Mouse (Mus musculus) adipocyte (in vitro differentiated cells): ENCODE measurements around the gene Col8a1.

Experiments used
- DNase-seq: peaks from one replicate; pipeline ENCODE4 v3.0.0-alpha.2; 2016; ENCODE audit warnings: low spot score

The Col8a1 gene

DNA sequence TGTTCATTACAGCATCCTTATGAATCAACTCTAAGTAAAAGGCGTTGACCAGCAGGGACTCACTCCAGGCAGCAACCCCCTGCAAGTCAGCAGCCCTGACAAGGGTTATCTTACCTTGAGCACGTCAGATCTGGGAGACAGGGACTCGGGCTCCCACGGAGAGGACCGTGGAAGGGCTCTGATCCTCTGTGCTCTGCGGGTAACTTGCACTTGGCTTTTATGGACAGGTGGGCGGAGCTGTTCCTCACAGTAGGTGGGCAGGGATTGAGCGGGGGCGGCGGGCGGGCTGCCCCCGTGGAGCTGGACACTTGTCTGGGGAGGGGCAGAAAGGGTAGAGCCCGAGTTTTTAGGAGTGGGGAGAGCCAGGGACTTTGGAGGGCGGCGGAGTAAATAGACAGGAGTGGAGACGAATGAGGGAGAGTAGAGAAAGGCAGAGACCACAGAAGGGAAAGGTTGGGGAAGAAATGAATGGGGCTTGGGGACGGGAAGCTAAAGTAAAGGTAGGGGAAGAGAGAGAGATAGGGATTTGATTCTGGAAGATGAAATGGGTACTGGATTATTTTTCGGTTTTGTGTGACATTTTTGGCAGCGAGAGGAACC is at the start of gene Col8a1:
TSS of gene Col8a1 (minus strand) at position 212 of the 600 bp plus-strand sequence.
- DNase-seq, result no peak

DNA sequence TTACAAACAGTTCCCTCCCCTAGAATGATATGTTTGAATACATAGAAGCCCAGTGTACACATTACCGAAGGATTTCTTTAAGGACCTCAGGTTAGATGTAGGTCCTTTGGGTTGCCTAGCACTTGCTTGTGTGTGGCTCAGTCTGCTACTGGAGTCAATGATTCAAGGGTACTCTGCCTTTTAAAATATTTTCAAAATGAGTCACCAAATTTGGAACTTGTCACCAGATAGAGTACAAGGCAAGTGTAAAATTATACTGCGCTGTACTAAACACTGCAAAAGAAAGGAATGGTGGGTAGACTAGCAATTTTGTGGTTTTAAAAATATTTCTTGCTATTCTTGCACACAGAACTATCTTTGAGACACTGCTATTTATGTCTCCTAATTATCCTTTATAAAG is 47.3 kb upstream of the Col8a1 start:
- DNase-seq, result no peak

DNA sequence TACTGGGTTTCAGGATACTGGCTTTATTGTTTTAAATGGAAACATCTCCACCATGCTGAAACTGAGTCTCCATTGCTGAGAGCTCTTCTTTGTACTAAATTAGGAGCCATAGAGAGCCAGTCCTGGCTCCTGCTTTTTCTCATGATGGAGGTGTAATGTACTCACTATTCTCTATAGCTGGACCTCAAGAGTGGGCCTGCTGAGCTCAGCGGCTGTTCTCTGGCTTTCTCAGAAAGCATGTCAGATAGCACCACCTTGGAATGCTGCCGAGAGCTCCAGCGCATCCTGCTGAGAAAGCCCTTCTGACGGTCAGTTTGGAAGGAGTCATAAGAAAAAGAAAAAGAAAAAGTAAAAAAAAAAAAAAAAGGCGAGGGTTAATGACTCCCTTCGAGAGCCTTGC is 41.8 kb upstream of the Col8a1 start:
- DNase-seq, result no peak

DNA sequence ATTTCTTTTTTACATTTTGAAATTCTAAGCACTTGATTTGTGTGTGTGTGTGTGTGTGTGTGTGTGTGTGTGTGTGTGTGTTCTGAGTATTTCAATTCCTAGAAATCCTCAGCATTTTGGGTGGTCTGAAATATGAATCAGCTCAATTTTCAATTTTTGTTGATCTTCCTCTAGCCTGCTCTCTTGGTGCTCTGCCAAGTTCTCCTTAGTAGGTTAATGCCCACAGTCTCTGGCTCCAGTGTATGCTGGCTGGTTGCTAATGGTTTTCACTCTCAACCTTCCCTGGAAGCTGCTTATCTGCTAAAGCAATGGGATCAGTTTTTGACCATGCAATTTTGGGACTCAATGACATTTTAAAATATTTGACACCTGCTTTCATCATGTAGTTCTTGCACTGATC is 24.5 kb upstream of the Col8a1 start:
- DNase-seq, result peak; percentile 28

DNA sequence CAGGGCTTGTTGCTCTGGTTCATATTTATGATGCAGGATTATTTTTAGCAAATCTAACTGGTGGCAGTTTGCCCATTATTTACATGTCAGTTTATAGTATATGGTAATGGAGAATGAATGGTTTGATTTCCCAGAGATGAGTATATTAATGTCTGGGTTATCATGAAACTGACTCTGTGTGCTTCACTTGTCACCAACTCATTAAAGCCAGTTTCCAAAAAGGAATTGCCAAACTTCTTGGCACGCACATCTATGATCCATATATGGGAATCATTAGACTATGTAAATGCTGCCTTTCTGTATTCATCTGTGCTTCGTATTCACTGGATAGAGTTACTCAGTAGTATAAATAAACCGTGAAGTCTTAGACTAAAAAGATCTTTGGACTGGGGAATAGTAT is 11.1 kb upstream of the Col8a1 start:
- DNase-seq, result no peak

DNA sequence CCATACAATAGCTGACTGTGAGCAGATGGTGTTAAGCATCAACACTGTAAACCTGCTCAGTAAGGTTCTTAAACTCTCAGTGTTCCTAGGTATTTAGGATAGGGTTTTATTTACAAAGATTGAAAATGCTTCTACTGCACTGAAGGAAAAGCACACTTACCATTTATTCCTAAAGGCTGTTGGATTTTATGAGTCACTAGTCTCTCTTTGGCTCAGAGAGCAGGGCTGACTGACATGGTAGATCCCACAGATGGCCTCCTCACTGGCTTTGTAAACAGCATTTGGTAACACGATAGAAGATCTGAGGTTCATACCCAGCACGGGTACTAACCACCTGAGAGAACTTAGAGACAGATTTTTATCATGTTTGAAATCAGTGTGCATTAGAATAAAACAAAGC is 5.3 kb upstream of the Col8a1 start:
- DNase-seq, result no peak

DNA sequence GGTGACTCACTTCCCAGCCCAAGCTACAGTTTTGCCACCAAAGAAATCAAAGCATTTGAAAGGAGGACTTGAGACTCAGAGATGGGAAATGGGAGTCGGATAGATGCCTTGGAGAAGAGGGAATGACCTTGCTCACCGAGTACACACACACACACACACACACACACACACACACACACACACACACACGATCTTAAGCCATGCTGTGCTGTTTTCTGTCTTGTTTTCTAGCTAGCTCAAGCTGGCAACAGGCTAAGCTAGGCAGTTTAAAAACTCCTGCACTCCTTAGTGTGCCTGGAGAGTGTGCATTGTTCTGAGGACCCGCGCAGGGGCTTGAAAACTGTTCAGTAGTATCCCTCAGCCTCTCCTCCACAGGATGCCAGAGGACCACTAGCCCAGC is 1.2 kb upstream of the Col8a1 start:
- DNase-seq, result no peak

DNA sequence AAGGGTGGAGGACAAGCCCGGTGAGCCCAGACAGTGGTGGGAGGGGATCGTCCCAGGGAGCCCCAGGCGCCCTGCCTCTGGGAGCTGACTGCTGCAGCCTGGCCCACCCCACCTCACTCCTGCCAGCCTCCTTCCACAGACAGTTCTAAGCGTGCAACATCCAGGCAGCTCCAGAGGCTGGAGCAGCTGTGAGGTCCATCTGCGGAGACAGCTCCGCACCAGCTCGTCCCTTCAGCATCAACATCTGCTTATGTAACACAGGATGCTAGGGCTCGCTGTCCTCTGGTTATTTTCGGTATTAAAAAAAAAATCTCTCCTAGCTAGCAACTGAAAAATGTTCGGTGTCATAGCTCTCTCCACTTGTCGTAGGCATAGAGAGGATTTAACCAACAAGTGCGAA is 704 bp upstream of the Col8a1 start:
- peak; percentile 24 for DNase-seq

DNA sequence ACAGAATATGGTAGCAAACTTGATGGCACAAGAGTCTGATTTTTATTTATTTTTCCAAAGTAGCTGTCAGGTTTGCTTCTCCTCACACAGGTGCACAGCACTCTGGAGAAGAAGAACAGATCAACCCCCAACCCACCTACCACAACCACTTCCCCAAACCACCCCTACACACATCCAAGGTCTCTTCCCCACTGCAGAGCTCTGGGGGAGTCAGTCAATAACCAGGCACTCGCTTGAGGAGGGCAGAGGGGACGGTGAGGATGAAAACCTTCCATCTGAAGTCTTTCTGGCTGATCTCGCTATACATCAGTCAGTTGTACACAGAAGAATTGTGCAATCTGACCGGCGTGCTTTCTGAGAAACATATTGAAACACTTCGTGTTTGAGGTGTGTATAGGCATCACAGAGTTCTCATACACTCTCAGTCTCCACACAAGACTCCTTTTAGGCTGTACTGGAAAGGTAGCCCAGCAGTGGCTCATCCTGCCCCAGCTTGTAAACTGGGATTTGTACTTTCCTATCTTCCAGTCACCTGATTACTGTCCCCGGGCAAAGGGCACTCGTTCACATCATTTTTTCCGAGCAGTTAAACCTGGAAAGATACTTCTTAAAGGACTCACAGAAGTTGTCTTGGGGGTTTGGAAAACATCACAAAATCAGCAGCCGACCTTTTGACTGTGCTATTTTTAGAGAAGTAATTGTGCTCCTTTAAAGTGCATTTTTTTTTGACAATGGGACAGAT is 827 bp downstream of the Col8a1 start:
- no peak for DNase-seq

DNA sequence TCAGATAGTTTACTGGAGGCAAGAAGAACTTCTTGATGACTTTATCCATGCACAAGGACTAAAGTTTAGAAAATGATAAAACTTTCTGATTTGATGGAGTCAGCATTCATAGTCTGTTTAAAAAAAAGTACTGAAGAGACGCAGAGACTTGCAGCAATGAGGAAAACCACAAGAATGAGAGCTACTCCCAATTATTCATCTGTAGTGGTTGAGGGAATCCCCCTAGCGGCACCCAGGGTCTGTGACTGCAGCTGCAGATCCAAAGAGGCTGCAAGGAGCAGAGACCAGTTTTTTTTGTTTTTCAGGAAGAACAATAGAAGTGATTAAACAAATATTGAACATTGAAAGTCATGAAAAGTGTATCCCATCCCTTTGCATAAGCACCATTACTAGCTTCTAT is 4.0 kb downstream of the Col8a1 start:
- no peak for DNase-seq

DNA sequence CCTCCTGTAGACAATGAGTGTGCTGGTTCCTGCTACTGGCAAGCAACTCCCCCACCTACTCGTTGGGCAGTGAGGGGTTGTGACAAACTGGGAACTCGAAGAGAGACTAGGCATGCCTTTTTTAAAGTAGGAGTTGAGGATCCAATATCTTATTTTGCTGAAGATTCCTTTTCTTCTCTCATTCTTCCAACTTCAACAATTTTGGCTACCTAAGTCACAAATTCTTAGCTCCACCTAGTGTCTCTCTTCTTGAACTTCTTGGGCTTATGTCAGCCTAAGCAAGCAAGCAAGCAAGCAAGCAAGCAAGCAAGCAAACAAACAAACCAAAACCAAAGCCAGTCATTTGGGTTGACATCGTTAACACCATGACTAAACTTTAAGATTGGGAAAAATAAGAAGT is 6.4 kb downstream of the Col8a1 start:
- peak; percentile 70 for DNase-seq

DNA sequence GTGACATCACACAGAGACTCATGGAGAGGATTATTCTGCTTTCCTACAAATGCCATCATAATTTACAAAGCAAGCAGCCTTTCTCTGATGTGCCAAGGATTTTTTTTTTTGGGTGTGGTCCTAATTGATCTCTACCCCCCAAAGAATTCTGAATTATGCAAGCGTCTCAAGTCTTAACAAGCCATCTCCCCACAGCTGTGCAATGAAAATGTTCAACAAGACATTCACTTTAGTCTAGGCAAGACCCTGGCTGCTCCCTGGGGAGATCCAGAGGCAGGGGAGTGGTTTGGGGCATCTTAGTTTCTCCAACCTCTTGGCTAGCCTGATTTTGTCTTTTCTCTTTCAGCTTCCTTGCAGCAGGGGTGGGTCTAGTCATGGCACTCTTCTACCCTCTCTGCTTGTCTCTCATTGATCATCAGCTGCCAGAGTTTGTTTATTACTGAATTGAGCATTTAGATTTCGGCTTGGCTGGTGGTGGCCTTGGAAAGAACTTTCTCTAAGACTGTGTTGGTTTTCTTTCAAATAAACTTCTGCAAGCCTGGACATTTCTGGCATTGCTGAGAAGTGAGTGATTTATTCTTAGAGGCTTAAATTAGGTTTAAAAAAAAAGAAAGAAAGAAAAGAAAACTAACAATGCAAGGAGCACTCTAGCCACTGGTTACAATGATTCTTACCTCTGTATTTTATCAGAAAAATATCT is 7.0 kb downstream of the Col8a1 start:
- DNase-seq, result peak; percentile 55

DNA sequence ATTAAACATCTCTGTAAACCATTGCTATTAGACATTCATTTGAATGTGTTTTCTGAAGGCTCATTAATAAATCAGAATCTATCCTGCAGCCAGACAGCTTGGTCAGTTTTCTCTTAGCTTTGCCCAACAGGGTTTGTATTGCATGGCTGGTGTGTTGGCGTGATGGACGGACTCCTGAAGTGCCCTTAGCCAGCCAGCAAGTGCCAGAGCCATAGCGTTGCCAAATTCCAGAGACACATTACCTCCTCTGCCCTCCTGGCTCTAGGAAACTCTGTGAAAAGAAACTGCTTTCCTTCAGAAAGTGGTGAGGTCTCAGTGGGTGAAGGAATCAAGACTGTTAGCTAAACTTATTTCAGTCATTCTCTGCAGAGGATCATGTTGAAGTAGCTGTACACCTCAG is 14.4 kb downstream of the Col8a1 start:
- peak; percentile 47 for DNase-seq

DNA sequence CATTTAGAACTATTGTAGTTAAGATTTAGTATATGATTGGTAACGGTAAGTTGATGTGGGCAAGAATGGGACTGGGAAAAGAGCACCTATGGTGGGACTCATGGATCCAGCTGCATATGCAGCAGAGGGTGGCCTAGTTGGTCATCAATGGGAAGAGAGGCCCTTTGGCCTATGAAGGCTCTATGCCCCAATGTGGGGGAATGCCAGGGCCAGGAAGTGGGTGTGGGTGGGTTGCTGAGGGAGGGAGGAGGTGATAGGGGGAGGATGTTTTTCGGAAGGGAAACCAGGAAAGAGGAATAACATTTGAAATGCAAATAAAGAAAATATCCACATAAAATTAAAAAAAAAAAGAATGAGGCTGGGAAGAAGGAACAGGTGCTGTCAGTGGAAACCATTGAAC is 19.6 kb downstream of the Col8a1 start:
- DNase-seq, result no peak

DNA sequence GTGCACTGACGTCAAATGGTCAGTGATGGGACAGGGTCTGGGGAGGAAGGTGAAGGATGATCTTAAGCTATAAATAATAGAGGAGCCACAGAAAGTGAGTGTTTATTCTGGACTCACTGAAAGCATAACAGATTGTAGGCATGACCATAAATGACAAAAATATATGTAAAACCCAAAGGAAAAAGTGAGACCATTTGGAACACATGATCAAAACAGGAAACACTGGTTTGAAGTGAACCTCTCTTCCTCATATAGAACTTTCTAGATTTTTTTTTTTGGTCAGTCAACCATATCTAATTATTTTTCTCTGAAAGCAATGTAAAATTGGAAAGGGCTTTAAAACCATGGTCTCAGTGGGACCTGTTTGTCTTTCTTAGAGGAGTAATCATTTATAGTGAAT is 21.0 kb downstream of the Col8a1 start:
- DNase-seq, result no peak

DNA sequence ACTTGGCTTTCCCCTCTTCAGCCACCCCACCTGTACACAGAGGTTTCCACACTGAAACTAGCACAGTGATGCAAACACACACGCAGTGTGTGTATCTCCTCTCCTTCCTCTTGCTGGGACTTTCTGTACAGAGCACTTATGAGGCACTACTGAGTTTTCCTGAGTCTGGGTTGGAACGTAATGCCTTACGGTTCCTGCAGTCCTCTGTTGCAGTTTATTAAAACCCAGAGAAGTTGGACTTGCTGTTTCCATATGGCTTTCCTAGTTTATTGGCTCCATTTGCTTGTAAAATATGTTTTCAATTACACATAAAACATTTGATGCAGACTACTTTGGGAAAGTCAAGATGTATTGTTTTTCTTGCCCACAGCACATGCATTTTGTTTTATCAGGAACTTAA is 21.4 kb downstream of the Col8a1 start:
- no peak for DNase-seq

DNA sequence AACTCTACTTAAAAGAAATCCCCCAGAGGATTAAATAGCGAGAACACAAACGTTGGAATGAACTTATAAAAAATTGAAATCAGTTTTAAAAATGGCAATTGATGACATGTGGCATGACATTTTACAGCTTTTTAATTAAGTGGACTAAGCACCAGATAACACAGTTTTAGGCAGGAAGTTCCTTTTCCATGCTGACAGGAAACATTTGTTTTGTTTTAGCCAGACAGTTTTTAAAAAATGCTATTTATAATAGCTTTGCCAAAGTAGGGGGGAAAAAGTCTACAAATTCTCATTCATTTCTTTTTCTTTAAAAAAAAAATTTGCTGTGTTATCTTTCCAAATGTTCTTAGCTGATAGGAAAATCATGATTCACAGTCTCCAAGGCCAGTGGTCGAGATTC is 29.6 kb downstream of the Col8a1 start:
- DNase-seq, result no peak

DNA sequence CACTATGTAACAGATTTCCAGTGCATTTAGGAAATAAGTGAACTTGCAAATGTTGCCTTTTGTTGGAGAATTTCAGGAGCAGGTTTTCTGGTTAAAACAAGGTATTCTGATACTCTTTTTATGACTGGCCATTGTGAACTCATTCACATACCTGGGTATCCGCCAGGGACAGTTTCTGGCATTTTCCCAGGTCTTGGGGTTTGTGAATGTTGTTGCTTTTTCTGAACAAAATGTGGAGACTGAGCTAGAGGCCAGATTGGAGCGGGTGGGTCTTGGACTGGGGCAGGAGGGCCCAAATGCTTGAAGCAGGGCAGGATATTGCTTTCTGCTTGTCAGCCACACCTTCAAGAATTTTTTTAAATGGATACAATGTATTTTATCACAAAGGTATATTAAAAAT is 35.6 kb downstream of the Col8a1 start:
- peak; percentile 75 for DNase-seq

DNA sequence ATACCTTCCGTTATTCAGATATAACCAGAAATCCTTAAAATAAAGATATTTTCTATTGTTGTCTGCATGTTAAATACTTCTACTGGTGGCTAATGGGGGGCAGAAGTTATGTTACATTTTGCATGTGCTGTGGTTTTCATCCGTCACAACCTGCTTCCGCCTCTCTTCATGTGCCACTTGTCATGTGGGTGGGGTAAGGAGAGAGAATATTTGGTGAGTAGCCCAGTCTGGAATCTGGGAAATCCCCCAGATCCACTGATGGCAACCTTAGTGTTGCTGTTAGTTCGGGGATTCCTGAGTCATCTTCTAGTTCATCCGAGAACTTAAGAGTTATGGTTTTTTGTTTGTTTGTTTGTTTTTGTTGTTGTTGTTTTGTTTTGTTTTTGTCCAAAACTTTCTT is 55.8 kb downstream of the Col8a1 start:
- no peak for DNase-seq

DNA sequence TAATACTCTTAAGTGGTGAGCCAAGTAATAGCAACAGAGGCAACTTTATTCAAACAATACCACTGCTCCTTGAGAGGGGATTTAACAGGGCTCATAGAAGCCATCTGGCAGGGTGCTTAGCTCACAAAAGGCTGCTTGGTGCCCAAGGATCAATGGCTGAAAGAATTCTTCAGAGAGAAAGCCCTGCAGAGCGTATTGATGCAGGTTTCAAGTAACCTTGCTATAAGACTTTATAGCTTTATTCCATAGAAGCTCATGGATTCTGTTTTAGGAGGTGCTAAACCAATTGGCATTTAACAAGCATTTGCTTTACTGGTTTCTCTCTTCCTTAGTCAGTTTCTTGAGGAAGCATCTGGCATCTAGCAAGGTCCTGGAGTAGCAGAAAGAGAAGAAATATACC is 59.8 kb downstream of the Col8a1 start:
- no peak for DNase-seq

DNA sequence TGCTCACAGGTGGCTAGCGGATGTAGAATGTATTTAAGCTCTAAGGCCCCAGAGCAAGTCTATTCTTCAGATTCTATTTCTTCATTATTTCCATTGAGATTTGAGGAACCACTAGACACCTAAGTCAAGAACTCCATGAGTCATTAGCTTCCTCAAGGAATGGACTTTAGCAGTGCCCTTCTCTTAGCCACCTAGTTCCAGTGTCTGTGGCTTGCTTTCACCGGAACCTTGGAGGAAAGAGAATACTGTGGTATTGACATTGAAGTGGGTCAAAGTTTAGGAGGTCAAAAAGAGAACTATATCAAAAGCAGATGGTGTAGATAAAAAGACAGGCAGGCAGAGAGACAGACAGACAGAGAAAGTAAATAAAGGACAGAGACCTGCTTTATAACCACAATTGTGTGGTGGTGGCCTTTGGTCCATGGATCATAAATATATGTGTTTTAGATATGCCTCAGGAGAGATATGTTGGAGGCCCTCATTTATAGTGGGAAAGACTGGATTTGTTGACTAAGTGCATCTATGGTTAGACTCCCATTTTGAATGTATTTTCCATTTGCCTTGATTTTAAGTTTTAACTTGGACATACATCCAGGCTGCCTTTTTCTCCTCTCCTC is 60.5 kb downstream of the Col8a1 start:
- DNase-seq, result no peak

DNA sequence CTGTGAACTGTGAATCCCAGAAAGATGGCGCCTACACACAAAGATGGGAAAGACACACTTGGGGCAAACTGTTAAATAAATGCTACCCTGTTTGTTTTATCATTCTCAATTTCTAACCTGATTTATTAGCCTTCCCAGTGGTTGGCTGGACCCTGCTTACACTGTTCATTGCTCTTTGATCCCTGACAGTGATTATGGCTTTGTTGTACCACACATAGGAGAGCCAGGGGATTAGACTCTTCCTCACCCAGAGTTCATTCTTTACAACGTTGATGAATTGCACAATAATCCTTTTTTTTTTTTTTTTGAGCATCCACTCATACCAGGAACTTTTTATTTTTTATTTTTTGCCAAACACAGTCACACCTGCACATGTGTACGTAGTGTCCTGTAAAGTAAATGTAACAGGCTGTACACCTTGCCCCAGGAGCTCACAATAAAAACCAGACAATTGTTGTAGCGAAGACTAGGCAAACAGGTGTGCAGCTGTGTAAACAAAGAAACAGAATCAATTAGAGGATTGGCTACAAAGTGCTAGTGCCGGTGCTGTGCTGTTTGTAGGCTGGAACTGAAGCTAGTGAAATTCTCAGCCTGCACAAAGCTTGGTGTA is 68.6 kb downstream of the Col8a1 start:
- DNase-seq, result no peak

DNA sequence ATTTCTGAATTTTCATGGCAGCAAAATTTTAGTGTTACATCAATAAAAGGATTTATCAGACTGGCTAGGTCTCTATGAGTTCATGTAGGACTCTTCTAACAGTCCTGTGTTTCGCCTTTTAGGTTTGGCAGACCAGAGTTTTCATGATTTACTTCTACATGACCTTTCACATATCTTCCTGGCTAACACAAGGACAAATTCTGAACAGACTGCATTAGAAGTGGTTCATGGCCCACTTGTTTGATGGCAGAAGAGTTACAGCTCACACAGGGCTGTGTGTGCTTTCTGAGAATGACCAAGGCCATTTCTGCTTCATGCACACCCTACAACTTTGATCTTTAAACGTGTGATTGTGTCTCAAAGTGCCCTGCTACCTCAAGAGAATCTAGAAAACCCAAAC is 82.3 kb downstream of the Col8a1 start:
- no peak for DNase-seq
